Mouse (Mus musculus) heart, embryonic 16.5 days (tissue): Measurements from ENCODE around the gene Epn3. TPM values are rescaled to one million over a fixed set of nuclear protein-coding genes. Genes with fewer than 3 reads are reported as not detected.

Experiments
- ATAC-seq: fragments of 200-750 bp; cut with Nextera tagmentation; replicated peaks from 2 replicates; pipeline ENCODE4 v1.8.0; 2017; ENCODE audit warnings: moderate number of reproducible peaks; ENCODE audit not compliant: insufficient read depth, low FRiP score; ENCODE audit errors: extremely low read depth
- H3K27ac ChIP-seq: fragments of 300-500 bp; sonication (generic); 2 replicates; pipeline ENCODE4 v1.5.1; 2014; ENCODE audit warnings: mild to moderate bottlenecking, low read length, control low read depth, moderate library complexity
- H3K27me3 ChIP-seq: fragments of 300-500 bp; sonication (generic); 2 replicates; pipeline ENCODE4 v1.6.1; 2014; ENCODE audit warnings: low read length, mixed read lengths; ENCODE audit not compliant: control insufficient read depth, insufficient read depth
- H3K36me3 ChIP-seq: fragments of 300-500 bp; sonication (generic); 2 replicates; pipeline ENCODE4 v1.6.1; 2014; ENCODE audit not compliant: control insufficient read depth, insufficient read depth
- H3K4me1 ChIP-seq: fragments of 300-500 bp; sonication (generic); 2 replicates; pipeline ENCODE4 v1.6.1; 2014; ENCODE audit warnings: low read length, mixed read lengths; ENCODE audit not compliant: control insufficient read depth, insufficient read depth
- H3K4me2 ChIP-seq: fragments of 300-500 bp; sonication (generic); 2 replicates; pipeline ENCODE4 v1.6.1; 2014; ENCODE audit warnings: low read depth, mild to moderate bottlenecking, control low read depth, low read length
- H3K4me3 ChIP-seq: fragments of 300-500 bp; sonication (generic); 2 replicates; pipeline ENCODE4 v1.5.1; 2014; ENCODE audit warnings: mild to moderate bottlenecking, control low read depth, low read length
- H3K9ac ChIP-seq: fragments of 300-500 bp; sonication (generic); 2 replicates; pipeline ENCODE4 v1.6.1; 2014; ENCODE audit warnings: low read length, control low read depth
- H3K9me3 ChIP-seq: fragments of 300-500 bp; sonication (generic); replicated peaks from 2 replicates; pipeline ENCODE4 v1.6.1; 2016; ENCODE audit warnings: low read length; ENCODE audit not compliant: control insufficient read depth
- WGBS: fragments of 180-500 bp; shearing (Covaris S2); extraction: QIAGEN DNeasy Blood & Tissue Kit; methylation state at CpG from one replicate; pipeline ENCODE4 v1.1.7; 2014; 5-methylcytosine and 5-hydroxymethylcytosine counted together
- polyA plus RNA-seq: library from polyadenylated mRNA; unstranded; fragments of >200 nt; fragmentation: Nextera tagmentation; extraction: Ambion mirVana; gene quantifications from 2 replicates; pipeline ENCODE4 v1.2.1, GENCODE M21; 2015

Epn3 gene
- polyA plus RNA-seq, 1 experiment from 2014 or later, result 13.6 TPM

DNA sequence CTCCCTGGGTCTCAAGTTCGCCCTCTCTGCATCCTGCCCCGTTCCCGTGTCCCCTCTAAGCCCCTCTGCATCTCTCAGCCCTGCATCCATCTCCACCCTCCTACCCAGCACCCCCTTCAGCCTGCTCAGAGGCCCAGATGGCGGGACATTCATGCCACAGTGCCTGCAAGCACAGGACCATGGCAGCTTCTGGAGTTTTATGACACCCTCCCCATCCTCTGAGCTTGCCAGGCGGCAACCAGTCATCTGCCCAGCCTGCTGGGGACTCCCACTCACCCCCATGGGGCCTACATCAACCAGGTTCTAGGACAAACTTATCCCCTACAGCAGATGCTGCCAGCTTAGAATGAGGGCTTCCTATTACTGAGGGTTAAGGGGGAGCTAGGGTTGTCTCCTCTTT lies 45.0 kb downstream of the Epn3 start:
- H3K9me3 ChIP-seq, result no peaks in the 10 kb centered on the region
- ATAC-seq, result no peak
- no peaks in the 10 kb centered on the region for H3K36me3 ChIP-seq
- H3K27ac ChIP-seq, result no peak overlapping the region
- H3K4me1 ChIP-seq, result peaks cover 21% of the 10 kb centered on the region
- no peak overlapping the region for H3K4me2 ChIP-seq
- 0 out of 2 replicates have a peak, but pooled peaks cover 2% of the 10 kb centered on the region for H3K27me3 ChIP-seq
- H3K9ac ChIP-seq, result no peak overlapping the region
- WGBS, result 79% methylated on average over 5 of the region's 5 CpGs
- no peak overlapping the region for H3K4me3 ChIP-seq

DNA sequence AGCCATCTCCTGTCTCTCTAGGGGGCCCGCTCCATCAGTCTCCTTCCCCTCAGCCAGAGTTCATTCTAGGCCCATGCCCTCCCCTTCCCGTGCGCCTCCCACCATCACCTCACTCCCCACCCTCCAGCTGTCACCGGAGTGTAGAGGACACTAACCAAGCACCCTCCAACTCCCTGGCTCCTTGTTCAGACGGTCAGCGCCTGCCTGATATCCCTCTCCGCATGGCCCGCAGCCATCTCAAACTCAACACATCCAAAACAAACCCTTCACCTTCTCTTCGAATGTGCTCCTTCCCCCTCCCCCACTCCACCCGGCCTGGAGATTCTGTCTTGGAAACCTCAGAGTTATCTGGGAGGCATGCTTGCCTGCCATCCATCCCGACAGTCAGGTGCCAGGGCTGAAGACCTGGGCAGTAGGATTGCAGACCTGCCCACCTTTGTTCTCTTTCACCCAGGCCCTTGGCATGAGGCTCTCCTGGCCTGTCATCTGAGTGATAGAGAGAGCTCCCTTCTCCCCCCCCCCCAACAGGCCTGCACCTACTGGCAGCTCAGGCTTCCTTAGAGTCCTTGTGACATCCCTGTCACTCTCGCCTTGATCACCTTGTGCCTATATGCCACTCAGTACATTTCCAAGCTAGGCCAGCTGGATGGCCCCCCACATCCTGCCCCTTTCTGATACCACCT lies 48.5 kb downstream of the Epn3 start:
- peak; percentile 93 for ATAC-seq
- WGBS, result 15% methylated on average over 12 of the region's 12 CpGs
- Histone ChIP-seq H3K27me3 (0 out of 2 replicates have a peak, but pooled peaks cover 1% of the 10 kb centered on the region), H3K4me2 (peak overlapping the region; percentile 31; the same call in 1 of the 2 replicates), H3K4me1 (peaks cover 36% of the 10 kb centered on the region), H3K9me3 (no peaks in the 10 kb centered on the region), H3K27ac (peak overlapping the region; percentile 95), H3K4me3 (no peak overlapping the region), H3K9ac (peak overlapping the region; percentile 5; the same call in 1 of the 2 replicates), H3K36me3 (no peaks in the 10 kb centered on the region)

DNA sequence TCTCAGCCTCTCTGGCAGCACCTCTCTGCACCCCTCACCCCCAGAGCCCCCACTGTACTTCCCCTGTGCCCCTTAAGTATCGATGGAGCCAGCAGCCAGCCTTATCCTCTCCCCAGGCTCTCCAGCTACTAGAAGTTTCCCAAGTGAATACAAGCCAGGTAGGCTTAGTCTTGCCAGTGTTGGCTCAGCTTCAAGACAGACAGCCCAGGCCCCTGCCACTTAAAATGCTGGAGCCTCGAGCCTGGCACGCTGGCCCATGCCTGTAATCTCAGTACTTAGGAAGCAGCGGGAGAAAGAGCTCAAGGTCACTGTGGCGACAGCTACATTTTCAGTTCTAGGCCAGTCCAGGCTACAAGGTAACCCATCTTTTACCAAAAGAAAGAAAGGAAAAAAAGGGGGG lies 49.9 kb downstream of the Epn3 start:
- Histone ChIP-seq H3K9ac (no peak overlapping the region), H3K4me2 (no peak overlapping the region), H3K9me3 (no peaks in the 10 kb centered on the region), H3K36me3 (no peaks in the 10 kb centered on the region), H3K4me3 (no peak overlapping the region), H3K27ac (peak overlapping the region; percentile 95), H3K27me3 (peaks cover 2% of the 10 kb centered on the region; the same call in 1 of the 2 replicates), H3K4me1 (peaks cover 34% of the 10 kb centered on the region)
- peak; percentile 62 for ATAC-seq
- 29% methylated on average over 5 of the region's 5 CpGs for WGBS

- peak overlapping the region; percentile 95 for H3K27ac ChIP-seq
- WGBS, result 52% methylated on average over 8 of the region's 8 CpGs
- no peak overlapping the region for H3K9ac ChIP-seq
- no peak for ATAC-seq
- no peak overlapping the region for H3K4me2 ChIP-seq
- H3K27me3 ChIP-seq, result peaks cover 2% of the 10 kb centered on the region; the same call in 1 of the 2 replicates
- no peaks in the 10 kb centered on the region for H3K9me3 ChIP-seq
- H3K36me3 ChIP-seq, result no peaks in the 10 kb centered on the region
- H3K4me1 ChIP-seq, result peaks cover 34% of the 10 kb centered on the region
- H3K4me3 ChIP-seq, result no peak overlapping the region
Observed at GRCm38 (mm10) chr11:94449239-94449638, 50.5 kb downstream of the Epn3 start.

GRCm38 (mm10) chr11:94447017-94447416 lies 52.8 kb downstream of the Epn3 start:
- H3K36me3 ChIP-seq, result no peaks in the 10 kb centered on the region
- 45% methylated on average over 3 of the region's 3 CpGs for WGBS
- H3K4me2 ChIP-seq, result no peak overlapping the region
- H3K4me3 ChIP-seq, result no peak overlapping the region
- H3K4me1 ChIP-seq, result peaks cover 34% of the 10 kb centered on the region
- no peak overlapping the region for H3K9ac ChIP-seq
- H3K27me3 ChIP-seq, result peaks cover 2% of the 10 kb centered on the region; the same call in 1 of the 2 replicates
- no peaks in the 10 kb centered on the region for H3K9me3 ChIP-seq
- ATAC-seq, result no peak
- H3K27ac ChIP-seq, result no peak overlapping the region

DNA sequence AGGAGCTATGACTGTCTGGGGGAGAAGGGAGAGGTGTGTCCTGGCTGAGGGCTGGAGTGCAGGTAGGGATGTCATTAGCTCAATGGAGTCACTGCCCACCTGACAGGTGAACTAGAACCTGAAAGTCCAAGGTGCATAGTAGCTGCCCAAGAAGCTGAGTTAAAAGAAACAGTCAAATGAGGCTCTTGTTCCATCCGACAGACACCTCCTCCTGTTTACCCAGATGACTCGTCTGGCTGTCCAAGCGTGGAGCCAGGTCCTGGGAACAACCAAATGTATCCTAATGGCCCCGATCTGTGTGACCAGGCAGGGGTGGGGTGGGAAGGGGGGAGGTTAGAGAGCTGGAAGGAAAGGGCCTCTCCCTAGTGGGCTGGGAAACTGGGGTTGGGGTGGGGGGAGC lies 54.5 kb downstream of the Epn3 start:
- H3K27ac ChIP-seq, result no peak overlapping the region
- no peaks in the 10 kb centered on the region for H3K9me3 ChIP-seq
- no peak overlapping the region for H3K4me2 ChIP-seq
- H3K4me3 ChIP-seq, result no peak overlapping the region
- H3K9ac ChIP-seq, result no peak overlapping the region
- H3K4me1 ChIP-seq, result peaks cover 32% of the 10 kb centered on the region
- no peaks in the 10 kb centered on the region for H3K36me3 ChIP-seq
- WGBS, result 64% methylated on average over 4 of the region's 4 CpGs
- ATAC-seq, result no peak
- peaks cover 2% of the 10 kb centered on the region; the same call in 1 of the 2 replicates for H3K27me3 ChIP-seq

DNA sequence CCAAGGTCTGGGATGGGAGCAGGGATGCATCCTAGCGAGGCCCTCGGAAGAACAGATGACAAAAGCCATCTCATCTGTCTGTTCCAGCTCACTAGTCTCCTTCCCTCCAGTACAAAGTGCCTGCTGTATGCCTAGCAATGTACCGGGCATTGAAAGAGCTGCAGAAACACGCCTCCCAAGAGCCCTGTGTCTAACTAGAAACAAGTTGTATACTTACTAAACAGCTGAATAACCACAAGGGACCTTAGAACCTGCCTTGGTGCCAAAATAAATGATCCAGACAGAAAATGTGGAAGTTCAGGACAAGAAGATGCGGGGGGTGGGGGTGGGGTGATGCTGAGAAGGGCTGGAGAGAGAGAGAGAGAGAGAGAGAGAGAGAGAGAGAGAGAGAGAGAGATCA lies 54.9 kb downstream of the Epn3 start:
- ATAC-seq, result no peak
- WGBS, result 70% methylated on average over 5 of the region's 5 CpGs
- peaks cover 2% of the 10 kb centered on the region; the same call in 1 of the 2 replicates for H3K27me3 ChIP-seq
- peaks cover 29% of the 10 kb centered on the region for H3K4me1 ChIP-seq
- H3K27ac ChIP-seq, result no peak overlapping the region
- H3K36me3 ChIP-seq, result no peaks in the 10 kb centered on the region
- H3K4me3 ChIP-seq, result no peak overlapping the region
- H3K9me3 ChIP-seq, result no peaks in the 10 kb centered on the region
- no peak overlapping the region for H3K4me2 ChIP-seq
- no peak overlapping the region for H3K9ac ChIP-seq

GRCm38 (mm10) chr11:94441752-94442151 lies 58.0 kb downstream of the Epn3 start:
- Histone ChIP-seq H3K27ac (no peak overlapping the region), H3K9ac (no peak overlapping the region), H3K36me3 (no peaks in the 10 kb centered on the region), H3K9me3 (no peaks in the 10 kb centered on the region), H3K4me3 (no peak overlapping the region), H3K27me3 (peaks cover 5% of the 10 kb centered on the region), H3K4me2 (no peak overlapping the region), H3K4me1 (peaks cover 11% of the 10 kb centered on the region)
- ATAC-seq, result no peak
- WGBS, result 51% methylated on average over 9 of the region's 9 CpGs

GRCm38 (mm10) chr11:94441122-94441521 lies 58.7 kb downstream of the Epn3 start:
- H3K9ac ChIP-seq, result no peak overlapping the region; the same call in 1 of the 2 replicates
- H3K36me3 ChIP-seq, result no peaks in the 10 kb centered on the region
- WGBS, result 38% methylated on average over 7 of the region's 7 CpGs
- H3K27ac ChIP-seq, result 0 out of 2 replicates have a peak overlapping the region, but pooled peaks have one; percentile 37
- no peak overlapping the region for H3K4me2 ChIP-seq
- H3K27me3 ChIP-seq, result peaks cover 3% of the 10 kb centered on the region
- peak; percentile 30; the same call in 1 of the 2 replicates for ATAC-seq
- no peak overlapping the region for H3K4me3 ChIP-seq
- peaks cover 11% of the 10 kb centered on the region for H3K4me1 ChIP-seq
- H3K9me3 ChIP-seq, result no peaks in the 10 kb centered on the region
